Mouse (Mus musculus): ENCODE data around the gene Rorb. TPM values are rescaled to one million over a fixed set of nuclear protein-coding genes. Genes with fewer than 3 reads are reported as not detected.

Rorb gene
- polyA plus RNA-seq (2015; fragmentation: Nextera tagmentation; extraction: Ambion mirVana) = 0.28 and 0.32 TPM in 2 replicates

GRCm38 (mm10) chr19:19110793-19111427 is at the start of gene Rorb:
Gene Rorb, minus strand, starts transcription at chr19:19111196.
- Histone ChIP-seq H3K27me3 (ENCODE audit: insufficient read depth, low read length) (peaks cover 46% of the 10 kb centered on the region), H3K4me1 (ENCODE audit: insufficient read depth, low read length) (peaks cover 8% of the 10 kb centered on the region), H3K36me3 (ENCODE audit: insufficient read depth, low read length) (no peaks in the 10 kb centered on the region), H3K4me3 (ENCODE audit: low read length) (peak within 1 kb of the TSS; percentile 50), H3K9ac (replicated peaks; ENCODE audit: low read length) (peak within 1 kb of the TSS; percentile 55), H3K9me3 (ENCODE audit: low read length) (no peaks in the 10 kb centered on the region), H3K4me2 (replicated peaks; ENCODE audit: low read depth, low read length) (peak within 1 kb of the TSS; percentile 95), H3K27ac (ENCODE audit: low read length) (no peak within 1 kb of the TSS)
- ATAC-seq (ENCODE audit: low FRiP score, low TSS enrichment) = peak; percentile 99
- 0% methylated on average over 25 of the region's 25 CpGs for WGBS

- 77% methylated on average over 6 of the region's 6 CpGs for WGBS
- Histone ChIP-seq H3K4me2 (replicated peaks; ENCODE audit: low read depth, low read length) (no peak overlapping the region), H3K27me3 (ENCODE audit: insufficient read depth, low read length) (no peaks in the 10 kb centered on the region), H3K36me3 (ENCODE audit: insufficient read depth, low read length) (no peaks in the 10 kb centered on the region), H3K9ac (replicated peaks; ENCODE audit: low read length) (no peak overlapping the region), H3K9me3 (ENCODE audit: low read length) (no peaks in the 10 kb centered on the region), H3K4me1 (ENCODE audit: insufficient read depth, low read length) (no peaks in the 10 kb centered on the region), H3K27ac (ENCODE audit: low read length) (no peak overlapping the region), H3K4me3 (ENCODE audit: low read length) (no peak overlapping the region)
- ATAC-seq (ENCODE audit: low FRiP score, low TSS enrichment) = no peak
Observed at GRCm38 (mm10) chr19:19148847-19149246, 37.9 kb upstream of the Rorb start.

- 91% methylated on average over 4 of the region's 4 CpGs for WGBS
- no peaks in the 10 kb centered on the region for H3K27me3 ChIP-seq (ENCODE audit: insufficient read depth, low read length)
Observed at GRCm38 (mm10) chr19:19144447-19144846, 33.5 kb upstream of the Rorb start.

GRCm38 (mm10) chr19:19136856-19137255 is 25.9 kb upstream of the Rorb start:
- Histone ChIP-seq H3K27ac (ENCODE audit: low read length) (no peak overlapping the region), H3K9ac (replicated peaks; ENCODE audit: low read length) (no peak overlapping the region), H3K27me3 (ENCODE audit: insufficient read depth, low read length) (no peaks in the 10 kb centered on the region), H3K9me3 (ENCODE audit: low read length) (no peaks in the 10 kb centered on the region), H3K36me3 (ENCODE audit: insufficient read depth, low read length) (no peaks in the 10 kb centered on the region), H3K4me1 (ENCODE audit: insufficient read depth, low read length) (no peaks in the 10 kb centered on the region), H3K4me3 (ENCODE audit: low read length) (no peak overlapping the region), H3K4me2 (replicated peaks; ENCODE audit: low read depth, low read length) (no peak overlapping the region)
- ATAC-seq (ENCODE audit: low FRiP score, low TSS enrichment) = no peak
- WGBS = 80% methylated on average over 2 of the region's 2 CpGs

More at GRCm38 (mm10) chr19:19144447-19144846, 33.5 kb upstream of the Rorb start:
- Histone ChIP-seq H3K4me2 (replicated peaks; ENCODE audit: low read depth, low read length) (no peak overlapping the region), H3K9me3 (ENCODE audit: low read length) (no peaks in the 10 kb centered on the region), H3K4me3 (ENCODE audit: low read length) (no peak overlapping the region), H3K36me3 (ENCODE audit: insufficient read depth, low read length) (no peaks in the 10 kb centered on the region), H3K9ac (replicated peaks; ENCODE audit: low read length) (no peak overlapping the region), H3K27ac (ENCODE audit: low read length) (no peak overlapping the region), H3K4me1 (ENCODE audit: insufficient read depth, low read length) (no peaks in the 10 kb centered on the region)
- no peak for ATAC-seq (ENCODE audit: low FRiP score, low TSS enrichment)

- Histone ChIP-seq H3K36me3 (ENCODE audit: insufficient read depth, low read length) (no peaks in the 10 kb centered on the region), H3K9ac (replicated peaks; ENCODE audit: low read length) (no peak overlapping the region), H3K4me3 (ENCODE audit: low read length) (no peak overlapping the region), H3K27me3 (ENCODE audit: insufficient read depth, low read length) (no peaks in the 10 kb centered on the region), H3K27ac (ENCODE audit: low read length) (no peak overlapping the region), H3K9me3 (ENCODE audit: low read length) (no peaks in the 10 kb centered on the region), H3K4me2 (replicated peaks; ENCODE audit: low read depth, low read length) (no peak overlapping the region), H3K4me1 (ENCODE audit: insufficient read depth, low read length) (no peaks in the 10 kb centered on the region)
- 79% methylated on average over 2 of the region's 2 CpGs for WGBS
- no peak for ATAC-seq (ENCODE audit: low FRiP score, low TSS enrichment)
Observed at GRCm38 (mm10) chr19:19135838-19136237, 24.8 kb upstream of the Rorb start.

GRCm38 (mm10) chr19:19122324-19122723 is 11.3 kb upstream of the Rorb start:
- Histone ChIP-seq H3K27ac (ENCODE audit: low read length) (no peak overlapping the region), H3K4me1 (ENCODE audit: insufficient read depth, low read length) (no peaks in the 10 kb centered on the region), H3K4me2 (replicated peaks; ENCODE audit: low read depth, low read length) (no peak overlapping the region), H3K4me3 (ENCODE audit: low read length) (no peak overlapping the region), H3K9ac (replicated peaks; ENCODE audit: low read length) (no peak overlapping the region), H3K27me3 (ENCODE audit: insufficient read depth, low read length) (no peaks in the 10 kb centered on the region), H3K9me3 (ENCODE audit: low read length) (no peaks in the 10 kb centered on the region), H3K36me3 (ENCODE audit: insufficient read depth, low read length) (no peaks in the 10 kb centered on the region)
- no peak for ATAC-seq (ENCODE audit: low FRiP score, low TSS enrichment)
- 44% methylated on average over 2 of the region's 2 CpGs for WGBS

GRCm38 (mm10) chr19:19112180-19112579 is 1.2 kb upstream of the Rorb start:
- Histone ChIP-seq H3K27ac (ENCODE audit: low read length) (no peak overlapping the region), H3K4me2 (replicated peaks; ENCODE audit: low read depth, low read length) (no peak overlapping the region), H3K9me3 (ENCODE audit: low read length) (no peaks in the 10 kb centered on the region), H3K9ac (replicated peaks; ENCODE audit: low read length) (no peak overlapping the region), H3K4me1 (ENCODE audit: insufficient read depth, low read length) (peaks cover 8% of the 10 kb centered on the region), H3K36me3 (ENCODE audit: insufficient read depth, low read length) (no peaks in the 10 kb centered on the region), H3K4me3 (ENCODE audit: low read length) (no peak overlapping the region), H3K27me3 (ENCODE audit: insufficient read depth, low read length) (peaks cover 46% of the 10 kb centered on the region)
- WGBS = 49% methylated on average over 4 of the region's 4 CpGs
- ATAC-seq (ENCODE audit: low FRiP score, low TSS enrichment) = no peak

GRCm38 (mm10) chr19:19111428-19112170 is 603 bp upstream of the Rorb start:
- Histone ChIP-seq H3K27me3 (ENCODE audit: insufficient read depth, low read length) (peaks cover 46% of the 10 kb centered on the region), H3K9me3 (ENCODE audit: low read length) (no peaks in the 10 kb centered on the region), H3K4me3 (ENCODE audit: low read length) (peak overlapping the region; percentile 50), H3K9ac (replicated peaks; ENCODE audit: low read length) (no peak overlapping the region), H3K36me3 (ENCODE audit: insufficient read depth, low read length) (no peaks in the 10 kb centered on the region), H3K4me1 (ENCODE audit: insufficient read depth, low read length) (peaks cover 8% of the 10 kb centered on the region), H3K4me2 (replicated peaks; ENCODE audit: low read depth, low read length) (peak overlapping the region; percentile 95), H3K27ac (ENCODE audit: low read length) (no peak overlapping the region)
- peak; percentile 0; the same call in 1 of the 2 replicates for ATAC-seq (ENCODE audit: low FRiP score, low TSS enrichment)
- 3% methylated on average over 12 of the region's 12 CpGs for WGBS

GRCm38 (mm10) chr19:19110011-19110768 is 806 bp downstream of the Rorb start:
- H3K9ac ChIP-seq (replicated peaks; ENCODE audit: low read length) = peak overlapping the region; percentile 55
- H3K27ac ChIP-seq (ENCODE audit: low read length) = no peak overlapping the region
- peak overlapping the region; percentile 50 for H3K4me3 ChIP-seq (ENCODE audit: low read length)
- H3K36me3 ChIP-seq (ENCODE audit: insufficient read depth, low read length) = no peaks in the 10 kb centered on the region
- peaks cover 8% of the 10 kb centered on the region for H3K4me1 ChIP-seq (ENCODE audit: insufficient read depth, low read length)
- peaks cover 43% of the 10 kb centered on the region for H3K27me3 ChIP-seq (ENCODE audit: insufficient read depth, low read length)
- peak; percentile 75 for ATAC-seq (ENCODE audit: low FRiP score, low TSS enrichment)
- H3K4me2 ChIP-seq (replicated peaks; ENCODE audit: low read depth, low read length) = peak overlapping the region; percentile 95
- no peaks in the 10 kb centered on the region for H3K9me3 ChIP-seq (ENCODE audit: low read length)
- WGBS = under 1% methylated on average over 49 of the region's 49 CpGs

Measured in kidney, embryonic 16.5 days (tissue).